Mouse (Mus musculus): ENCODE measurements around the gene Hrh1. TPM values are rescaled to one million over a fixed set of nuclear protein-coding genes. Genes with fewer than 3 reads are reported as not detected.

Gene Hrh1
- total RNA-seq, 1 experiment from 2014 or later: 0.67 TPM

Other genes starting within 250 kb of the Hrh1 start
- gene Slc6a1, start 115.3 kb upstream of the Hrh1 start, total RNA-seq (2017): not detected in 3 replicates
- gene Atg7, start 245.2 kb downstream of the Hrh1 start, total RNA-seq (2017): 31.0 to 54.5 TPM (median 50.1 TPM) in 3 replicates